Mouse (Mus musculus) heart, adult 8-10 months (tissue): ENCODE data around the gene Cyp2b9. TPM values are rescaled to one million over a fixed set of nuclear protein-coding genes. Genes with fewer than 3 reads are reported as not detected.
"Not testable (repeated sequence)": the region's sequence is repeated elsewhere in the genome, so short reads cannot be mapped to it uniquely, and the experiment has no call there.

Experiments
- DNase-seq: peaks from one replicate; pipeline ENCODE4 v3.0.0; 2022; ENCODE audit warnings: low spot score
- total RNA-seq, 4 experiments: library from RNA; stranded (reverse); gene quantifications; 2 replicates each; pipeline ENCODE4 v1.2.4; 2022

Cyp2b9 gene
- not detected for total RNA-seq

DNA sequence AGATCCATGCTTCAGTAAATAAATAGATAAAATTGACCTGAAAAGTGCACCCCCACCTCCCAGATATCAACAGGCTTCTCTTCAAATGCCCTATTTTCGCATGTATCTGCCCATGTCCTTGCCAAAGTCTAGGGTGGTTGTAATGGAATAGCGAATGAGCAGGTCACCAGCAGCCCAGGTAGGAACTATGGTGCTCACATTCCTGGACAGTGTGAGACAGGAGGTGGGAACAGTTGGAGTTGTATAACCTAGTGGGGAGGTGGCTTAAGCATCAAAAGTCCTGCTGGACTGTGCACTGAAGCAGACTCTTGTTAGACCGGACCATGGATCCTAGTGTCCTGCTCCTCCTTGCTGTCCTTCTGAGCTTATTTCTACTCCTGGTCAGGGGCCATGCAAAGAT lies at the start of gene Cyp2b9:
Gene Cyp2b9 (plus strand): TSS at position 301 of the 400 bp plus-strand sequence.
- not testable (repeated sequence) for DNase-seq

DNA sequence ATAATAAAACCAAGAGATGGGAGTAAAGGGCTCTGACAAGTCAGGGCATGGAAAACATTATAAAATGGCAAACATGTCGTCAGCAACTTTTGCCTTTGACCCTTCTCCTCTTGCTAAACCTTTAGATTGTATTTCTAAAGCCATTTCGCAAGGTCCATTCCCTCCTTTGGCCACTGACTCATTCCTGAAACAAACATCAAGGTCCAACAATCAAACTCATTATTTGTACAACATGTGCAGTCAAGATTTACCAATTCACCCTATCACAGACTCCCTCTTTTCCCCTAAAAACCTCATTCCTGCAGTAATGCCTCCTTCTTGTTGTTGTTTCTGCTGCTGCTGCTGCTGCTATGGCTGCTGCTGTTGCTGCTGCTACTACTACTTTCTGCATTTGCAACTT lies 33.6 kb upstream of the Cyp2b9 start:
- DNase-seq: not testable (repeated sequence)

DNA sequence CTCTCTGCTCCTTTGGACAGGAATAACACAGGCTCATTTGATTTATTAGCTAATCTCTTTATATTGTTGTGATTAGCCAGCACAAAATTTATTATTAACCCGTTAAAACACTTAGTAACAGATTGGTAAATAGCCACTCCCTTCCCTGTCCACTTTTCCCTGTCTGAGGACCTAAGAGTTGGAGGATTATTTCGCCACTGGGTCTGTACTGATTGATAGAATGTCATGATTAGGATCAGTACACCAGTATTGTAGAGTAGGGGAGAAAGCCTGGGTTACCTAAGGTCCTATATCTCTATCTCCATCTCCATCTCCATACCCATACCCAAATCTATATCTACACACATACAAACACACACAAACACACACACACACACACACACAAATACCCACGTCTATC lies 29.6 kb upstream of the Cyp2b9 start:
- DNase-seq: not testable (repeated sequence)

DNA sequence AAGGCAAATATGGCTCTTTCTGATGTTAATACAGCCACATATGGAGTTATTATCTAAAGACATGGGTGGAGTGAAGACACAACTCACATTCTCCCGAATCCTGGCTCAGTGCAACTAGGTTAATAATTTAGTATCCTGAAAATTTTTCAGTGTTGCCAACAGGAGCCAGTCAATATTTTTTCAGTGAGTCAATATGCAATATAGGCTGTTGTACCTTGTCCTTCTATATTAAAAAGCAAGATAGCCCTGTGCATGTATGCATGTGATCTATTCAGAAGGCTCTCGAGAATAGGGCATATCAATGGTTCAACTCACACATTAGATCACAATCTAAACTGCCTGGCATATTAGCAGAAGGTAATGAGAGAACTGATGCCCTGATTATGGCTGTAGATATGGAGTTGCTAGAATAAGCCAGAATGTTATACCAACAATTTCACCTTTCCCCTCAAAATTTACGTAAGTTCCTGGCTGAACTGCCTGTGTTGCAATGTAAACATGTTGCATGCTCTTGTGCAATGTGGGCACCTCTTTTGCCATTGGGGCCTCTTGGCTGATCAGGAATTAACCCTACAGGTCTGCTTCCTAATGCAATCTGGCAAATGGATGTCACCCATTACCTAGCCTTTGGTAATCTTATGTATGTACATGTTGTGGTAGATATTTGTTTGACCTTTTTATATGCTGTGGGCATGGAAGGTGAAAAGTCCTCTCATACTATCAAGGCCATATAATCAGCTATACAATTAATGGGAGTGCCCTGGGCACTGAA lies 4.3 kb upstream of the Cyp2b9 start:
- not testable (repeated sequence) for DNase-seq

DNA sequence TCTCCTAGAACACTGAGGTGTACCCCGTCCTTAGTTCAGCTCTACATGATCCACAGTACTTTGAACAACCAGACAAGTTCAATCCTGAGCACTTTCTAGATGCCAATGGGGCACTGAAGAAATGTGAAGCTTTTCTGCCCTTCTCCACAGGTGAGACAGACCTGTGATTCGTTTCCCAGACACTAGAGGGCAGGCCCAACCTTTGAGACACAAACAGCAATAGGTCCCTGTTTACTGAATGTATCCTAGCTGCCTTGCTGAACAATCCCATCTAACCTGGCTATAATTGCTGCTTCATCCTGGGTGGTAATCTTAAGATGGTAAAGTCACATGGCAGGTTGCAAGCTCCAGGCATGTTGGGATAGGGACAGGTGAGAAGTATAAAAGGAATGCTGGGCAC lies 27.9 kb downstream of the Cyp2b9 start:
- no peak for DNase-seq

DNA sequence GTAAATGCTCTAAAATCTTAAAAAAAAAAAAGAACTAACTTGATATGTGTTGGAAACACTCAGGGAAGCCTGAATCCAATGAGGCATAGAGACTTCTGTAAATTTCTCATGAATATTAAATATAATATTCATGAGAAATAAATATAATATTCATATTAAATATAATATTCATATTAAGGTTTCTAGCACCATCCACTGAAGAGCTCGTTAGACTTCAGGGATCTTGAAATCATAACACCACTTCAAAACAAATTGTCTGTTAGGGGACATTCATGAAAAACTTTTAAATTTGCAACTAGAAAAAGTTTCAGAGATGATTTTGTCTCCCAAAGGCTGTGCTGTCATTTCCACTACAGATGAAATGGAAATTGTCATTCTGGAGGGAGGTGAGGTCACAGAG lies 86.8 kb downstream of the Cyp2b9 start, which contains the start of gene Vmn1r184:
Gene Vmn1r184 (plus strand): TSS at position 301 of the 400 bp plus-strand sequence.
- not testable (repeated sequence) for DNase-seq

Other genes with a start within 250 kb of the Cyp2b9 start
- gene Cyp2b13, start 111.9 kb upstream of the Cyp2b9 start, total RNA-seq: under 1 TPM; 0.22 to 0.46 (median 0.22) TPM
- not detected for gene Vmn1r184, start 86.9 kb downstream of the Cyp2b9 start, total RNA-seq
- gene Cyp2a4, start 133.8 kb downstream of the Cyp2b9 start, total RNA-seq: not detected
- not detected for gene Nlrp9c, start 230.3 kb downstream of the Cyp2b9 start, total RNA-seq